Mouse (Mus musculus) cerebellum, adult 18-20 months (tissue): Measurements from ENCODE around the gene Ubr1.

Experiments
- DNase-seq, 2 experiments: peaks; one replicate each; pipeline ENCODE4 v3.0.0; 2021

Gene Ubr1

DNA sequence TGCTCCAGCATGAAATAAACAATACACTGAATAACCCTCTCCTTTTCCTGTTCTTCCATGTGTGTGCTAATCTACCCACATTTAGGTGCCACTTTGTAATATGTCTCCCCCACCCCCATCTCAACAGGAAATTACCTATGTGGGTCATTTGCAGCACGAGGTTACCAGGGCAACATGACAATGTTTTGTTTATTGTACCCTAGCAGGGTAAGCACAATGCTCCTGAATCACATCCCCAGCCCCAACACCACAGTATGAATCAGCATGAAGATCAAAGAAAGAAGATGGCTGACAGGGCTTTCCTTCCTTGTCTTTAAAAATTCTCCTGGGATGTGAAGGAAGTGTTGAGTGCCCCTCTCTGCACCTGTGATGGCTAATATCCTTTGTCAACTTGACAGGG is 117.9 kb downstream of the Ubr1 start:
- DNase-seq, result no peak

- DNase-seq, result peak; percentile 98 to 99
Measured at GRCm38 (mm10) chr2:120850424-120851082, 120.0 kb downstream of the Ubr1 start, which contains the start of gene Ttbk2. Ttbk2 (minus strand) TSS chr2:120850604.

DNA sequence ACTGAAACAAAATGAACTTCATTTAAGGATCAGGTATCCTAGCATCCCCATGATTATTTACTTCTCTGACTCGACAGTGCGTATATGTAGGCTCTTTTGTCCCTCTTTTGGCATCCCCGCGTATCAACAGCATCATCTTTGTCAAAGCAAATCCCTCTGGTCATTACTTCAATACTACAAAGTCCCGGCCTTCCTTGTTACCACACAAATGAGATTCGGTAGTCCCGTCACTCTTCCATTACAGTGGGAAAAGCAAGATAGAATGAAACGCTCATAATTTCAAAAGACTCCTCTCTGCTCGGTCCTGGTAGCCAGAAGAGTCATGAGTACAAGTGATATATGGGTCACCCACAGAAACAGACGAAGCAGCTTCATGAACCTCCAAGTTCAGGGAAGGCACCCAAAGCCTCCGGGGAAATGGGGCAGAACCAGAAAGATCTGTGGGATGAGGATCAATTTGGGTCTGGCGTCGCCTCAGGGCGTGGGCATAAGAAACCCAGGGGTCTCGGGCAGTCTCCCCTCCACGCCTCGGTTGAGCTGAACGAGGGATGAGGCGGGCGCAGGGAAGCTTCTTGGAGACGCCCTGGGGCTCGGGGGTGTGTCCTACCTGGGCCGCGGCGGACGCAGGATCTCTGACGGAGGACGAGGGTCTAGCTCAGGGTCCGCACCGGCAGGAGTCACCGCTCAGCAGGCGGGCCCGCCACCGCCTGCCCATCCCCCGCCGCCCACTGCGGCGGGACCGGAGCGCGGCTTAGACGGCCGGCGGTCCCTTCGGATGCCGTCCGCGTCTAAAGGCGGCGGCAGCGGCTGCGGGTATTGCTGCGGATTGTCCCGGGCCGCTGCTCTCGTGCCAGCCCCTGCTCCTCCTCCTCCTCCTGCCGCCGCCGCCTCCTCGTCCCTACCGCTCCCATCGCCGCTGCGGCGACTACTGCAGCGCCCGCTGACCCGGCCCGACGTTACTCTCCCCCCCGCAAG is 120.8 kb downstream of the Ubr1 start, which contains the start of gene Cdan1:
Gene Cdan1, minus strand, starts transcription at position 680 of the 975 bp plus-strand sequence.
- peak in 1 of 2 experiments; percentile 61 for DNase-seq

- DNase-seq, result no peak
Measured at GRCm38 (mm10) chr2:120845280-120845679, 125.2 kb downstream of the Ubr1 start.

DNA sequence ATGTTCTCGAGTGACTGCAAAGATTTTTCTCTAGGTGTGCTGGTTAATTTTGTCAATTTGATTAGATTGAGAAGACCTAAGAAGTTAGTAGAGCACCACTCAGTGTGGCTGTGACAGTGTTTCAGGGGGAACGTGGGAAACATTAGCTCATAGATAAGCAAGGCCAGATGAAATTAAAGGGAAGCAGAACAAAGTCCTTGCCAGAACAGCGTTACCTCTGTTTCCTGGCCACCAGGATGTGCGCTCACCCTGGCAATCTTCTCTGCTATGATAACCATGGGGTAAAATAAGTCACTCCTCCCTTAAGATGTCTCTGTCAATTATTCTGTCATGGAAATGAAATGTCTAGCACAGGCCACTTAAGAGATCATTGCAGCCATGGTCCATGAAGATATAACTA is 126.5 kb downstream of the Ubr1 start:
- no peak for DNase-seq

DNA sequence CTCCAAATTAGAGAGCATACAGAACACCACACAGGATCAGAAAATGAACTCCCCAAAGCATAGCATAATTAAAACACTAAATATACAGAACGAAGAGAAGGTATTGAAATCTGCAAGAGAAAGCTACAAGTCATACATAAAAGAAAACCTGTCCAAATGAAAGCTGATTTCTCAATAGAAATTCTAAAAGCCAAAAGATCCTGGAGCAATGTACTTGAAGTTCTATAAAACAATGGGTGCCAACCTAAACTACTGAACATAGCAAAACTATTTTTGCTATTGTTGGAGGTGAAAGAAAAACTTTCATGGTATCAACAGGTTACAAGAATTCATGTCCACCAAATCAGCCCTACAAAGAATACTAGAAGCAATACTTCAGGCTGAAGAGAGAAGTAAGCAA is 129.3 kb downstream of the Ubr1 start:
- DNase-seq, result no peak

DNA sequence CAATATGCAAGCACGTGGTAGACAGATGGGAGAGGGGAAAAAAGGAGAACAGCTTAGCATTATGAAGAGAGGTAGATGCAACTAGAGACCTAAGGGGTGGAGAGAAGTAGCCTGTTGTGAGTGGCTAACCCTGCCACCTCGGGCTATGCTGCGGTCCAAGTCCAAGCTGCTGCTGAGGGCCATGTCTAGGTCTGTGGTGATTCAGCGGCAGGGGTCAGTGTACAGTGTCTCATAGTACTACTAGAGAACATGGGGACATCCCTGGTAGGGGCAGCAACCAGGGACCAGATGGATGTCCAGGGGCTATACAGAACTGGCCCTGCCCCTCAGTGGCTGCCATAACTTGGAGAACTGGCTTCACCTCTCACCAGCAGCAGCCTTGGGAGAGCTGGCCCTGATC is 135.3 kb downstream of the Ubr1 start:
- no peak for DNase-seq

DNA sequence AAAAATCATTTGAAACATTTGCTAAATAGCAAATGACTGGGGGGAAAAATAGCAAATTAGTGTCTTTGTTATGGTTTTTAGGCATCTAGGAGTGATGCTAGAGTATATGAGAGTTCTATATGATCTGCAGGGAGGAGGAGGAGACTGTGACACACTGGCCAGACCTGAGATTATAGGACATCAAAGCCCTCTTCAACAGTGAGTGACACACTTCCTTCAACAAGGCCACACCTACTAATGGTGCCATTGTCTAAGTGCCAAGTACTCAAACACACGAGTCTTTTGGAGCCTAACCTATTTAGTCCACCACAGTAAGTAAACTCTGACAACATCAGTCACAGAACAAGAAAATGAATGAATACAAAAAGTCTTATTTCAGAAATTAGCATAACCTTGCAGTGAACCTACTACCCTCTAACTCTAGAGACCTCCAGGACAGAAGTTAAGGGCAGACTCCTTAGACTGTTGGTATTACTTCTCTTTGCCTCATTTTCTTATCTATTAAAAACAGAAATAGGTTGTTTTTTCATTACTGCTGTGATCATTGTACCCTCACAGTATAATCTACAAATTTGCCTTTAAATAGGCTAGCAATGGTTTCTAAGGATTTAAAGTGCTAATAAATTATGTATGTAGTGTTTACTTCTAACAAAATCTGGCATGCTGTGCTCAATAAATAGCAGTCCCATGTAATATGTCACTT is 143.4 kb downstream of the Ubr1 start:
- DNase-seq, result no peak
